In the genomic region with DNA sequence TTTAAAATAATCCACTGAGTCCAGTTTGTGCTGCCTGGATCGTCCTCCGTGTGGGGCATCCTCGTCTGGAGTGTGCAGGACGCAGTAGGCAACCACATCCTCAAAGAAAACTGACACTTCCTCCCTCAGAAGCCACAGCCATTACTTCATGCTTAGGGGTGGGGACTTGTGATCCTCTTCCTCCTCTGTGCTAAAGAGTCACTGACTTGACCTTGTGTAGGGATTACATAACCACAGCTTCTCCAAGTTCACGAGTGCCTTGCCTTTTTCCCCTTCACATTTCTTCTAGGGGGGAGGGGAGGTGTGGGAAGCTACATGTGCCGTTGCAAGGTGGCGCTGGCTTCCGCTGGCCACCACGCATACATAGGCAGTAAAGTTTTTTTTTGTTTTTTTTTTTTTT, we compare ENCODE assay signal across 11 mouse cellular contexts. TPM values are rescaled to one million over a fixed set of nuclear protein-coding genes. Genes with fewer than 3 reads are reported as not detected.
A peak's percentile ranks its signal among the peaks of the same experiment; 100 is the strongest.
DNase-seq lines count a peak whose midpoint lies in the region; ATAC-seq and TF ChIP-seq lines count a peak whose summit lies in the region.
"Had no signal": no experiment of that assay in that cellular context is flagged by ENCODE, and none has a peak within 500 bp of the region (broad histone marks: within the 10 kb centered on the region; RNA-seq: fewer than 3 reads in every experiment).

No protein-coding gene starts in this region.

- no peaks in the 10 kb centered on the region for H3K36me3 ChIP-seq in heart, adult 2 months (ENCODE audit: control insufficient read depth, insufficient read depth, low read length)
- H3K36me3 ChIP-seq in liver, adult 2 months (ENCODE audit: control insufficient read depth, insufficient read depth, low read length), result no peaks in the 10 kb centered on the region
- H3K36me3 ChIP-seq in hindbrain, embryonic 11.5 days (ENCODE audit: control insufficient read depth, insufficient read depth, low read length), result no peaks in the 10 kb centered on the region
- H3K36me3 ChIP-seq: hindbrain, embryonic 12.5 days; midbrain, embryonic 12.5 days had no signal

- no peaks in the 10 kb centered on the region for H3K4me1 ChIP-seq in heart, adult 2 months (ENCODE audit: control insufficient read depth, insufficient read depth, low read length)
- no peaks in the 10 kb centered on the region for H3K4me1 ChIP-seq in liver, adult 2 months (ENCODE audit: control insufficient read depth, insufficient read depth, low read length)
- H3K4me1 ChIP-seq in hindbrain, embryonic 11.5 days (replicated peaks; ENCODE audit: control insufficient read depth, insufficient read depth, low read length), result no peaks in the 10 kb centered on the region
- H3K4me1 ChIP-seq: hindbrain, embryonic 12.5 days; midbrain, embryonic 12.5 days had no signal

- DNase-seq in heart, adult 2 months, result peak in 1 of 2 experiments; percentile 61
- DNase-seq in heart, postnatal 4 days, result no peak
- DNase-seq in liver, adult 2 months (ENCODE audit: extremely low read depth, low read depth, low spot score), result peak; percentile 58
- peak; percentile 72 to 77 for DNase-seq in monocyte, adult 2 months (ENCODE audit: low read depth in 1 of 2, low spot score in 2 of 2)
- no peak for DNase-seq in ovary, postnatal 14 days (ENCODE audit: low spot score)
- no peak for DNase-seq in hindbrain, embryonic 11.5 days (ENCODE audit: low spot score)
- DNase-seq in embryo, embryonic 10.5 days (ENCODE audit: low spot score), result no peak
- DNase-seq: right cerebral cortex, adult 18-20 months had no signal

- 0 out of 2 replicates have a peak, but pooled peaks have one; percentile 28 for TF ChIP-seq EP300 in heart, adult 2 months (IDR thresholded peaks at IDR 0.05; ENCODE audit: insufficient read depth, low read depth, low read length)

- intact Hi-C loops in heart, adult 2 months (cut with DNase I), result no loop called here

- ATAC-seq in CD4-positive, CD25-positive, alpha-beta regulatory T cell, adult 4 months, result peak; percentile 95
- no peak for ATAC-seq in hindbrain, embryonic 11.5 days (ENCODE audit: low FRiP score)

- TF ChIP-seq CTCF in heart, adult 2 months (IDR thresholded peaks at IDR 0.05), result no peak
- no peak for TF ChIP-seq CTCF in liver, adult 2 months (IDR thresholded peaks at IDR 0.05; ENCODE audit: low read depth, low read length)

- 70% methylated on average over 9 of the region's 9 CpGs for WGBS in heart, adult 2 months
- 77% methylated on average over 9 of the region's 9 CpGs for WGBS in liver, adult 2 months
- 89% methylated on average over 9 of the region's 9 CpGs for WGBS in hindbrain, embryonic 11.5 days

- H3K4me3 ChIP-seq in heart, adult 2 months, result no peak overlapping the region
- no peak overlapping the region for H3K4me3 ChIP-seq in liver, adult 2 months (ENCODE audit: insufficient read depth, low read depth, low read length)
- H3K4me3 ChIP-seq in hindbrain, embryonic 11.5 days (ENCODE audit: low read depth, low read length), result no peak overlapping the region
- H3K4me3 ChIP-seq: hindbrain, embryonic 12.5 days; midbrain, embryonic 12.5 days had no signal

- H3K9me3 ChIP-seq in hindbrain, embryonic 11.5 days (ENCODE audit: control insufficient read depth, low read length), result no peaks in the 10 kb centered on the region
- H3K9me3 ChIP-seq: hindbrain, embryonic 12.5 days; midbrain, embryonic 12.5 days had no signal

- H3K9ac ChIP-seq in heart, adult 2 months (ENCODE audit: low read depth, low read length), result no peak overlapping the region
- H3K9ac ChIP-seq in liver, adult 2 months (ENCODE audit: low read depth, low read length), result no peak overlapping the region
- no peak overlapping the region for H3K9ac ChIP-seq in hindbrain, embryonic 11.5 days (ENCODE audit: low read depth, low read length)
- H3K9ac ChIP-seq: hindbrain, embryonic 12.5 days; midbrain, embryonic 12.5 days had no signal

- H3K4me2 ChIP-seq in hindbrain, embryonic 11.5 days (replicated peaks; ENCODE audit: low read depth, low read length), result no peak overlapping the region
- H3K4me2 ChIP-seq: hindbrain, embryonic 12.5 days; midbrain, embryonic 12.5 days had no signal

- no peaks in the 10 kb centered on the region for H3K79me2 ChIP-seq in heart, adult 2 months (replicated peaks; ENCODE audit: control insufficient read depth, insufficient read depth, low read length)
- H3K79me2 ChIP-seq in liver, adult 2 months (ENCODE audit: control insufficient read depth, insufficient read depth, low read length), result no peaks in the 10 kb centered on the region

- TF ChIP-seq POLR2A in heart, adult 2 months (IDR thresholded peaks at IDR 0.05; ENCODE audit: insufficient read depth, low read depth, low read length), result no peak
- TF ChIP-seq POLR2A in liver, adult 2 months (IDR thresholded peaks at IDR 0.05; ENCODE audit: extremely low read depth, insufficient read depth, low read length), result no peak

- H3K27ac ChIP-seq in heart, adult 2 months, result no peak overlapping the region
- no peak overlapping the region for H3K27ac ChIP-seq in liver, adult 2 months (replicated peaks; ENCODE audit: insufficient read depth, low read depth, low read length)
- no peak overlapping the region for H3K27ac ChIP-seq in hindbrain, embryonic 11.5 days (ENCODE audit: low read depth, low read length)
- H3K27ac ChIP-seq: hindbrain, embryonic 12.5 days; midbrain, embryonic 12.5 days had no signal

- H3K27me3 ChIP-seq in heart, adult 2 months (ENCODE audit: control insufficient read depth, insufficient read depth, low read length), result no peaks in the 10 kb centered on the region
- H3K27me3 ChIP-seq in liver, adult 2 months (ENCODE audit: control insufficient read depth, insufficient read depth, low read length), result no peaks in the 10 kb centered on the region
- no peaks in the 10 kb centered on the region for H3K27me3 ChIP-seq in hindbrain, embryonic 11.5 days (ENCODE audit: control insufficient read depth, insufficient read depth, low read length)
- H3K27me3 ChIP-seq: hindbrain, embryonic 12.5 days; midbrain, embryonic 12.5 days had no signal

RNA-seq across cellular contexts. Expression of gene Cdkn2aipnl, which starts 35.7 kb away (rescaled TPM):
- total RNA-seq in heart, adult 2 months (2021), result 10 to 100 TPM; 10.2 to 10.8 TPM
- 8.4 and 14.1 TPM in 2 replicates for polyA plus RNA-seq in heart, adult 2 months (2012; rRNA removed)
- 10 to 100 TPM; 25.4 to 30.7 TPM for total RNA-seq in heart, postnatal 4 days (2021)
- 100 to 1,000 TPM in 1 of 2 experiments, 10 to 100 TPM in 1; 92.5 to 116 TPM for polyA plus RNA-seq in CD4-positive, CD25-positive, alpha-beta regulatory T cell, adult 4 months (2017; shearing (Covaris generic))
- total RNA-seq in liver, adult 2 months (2014; rRNA removed), result 11.5 and 12.6 TPM in 2 replicates
- 7.5 and 9.4 TPM in 2 replicates for polyA plus RNA-seq in liver, adult 2 months (2012; rRNA removed)
- 111 and 134 TPM in 2 replicates for polyA plus RNA-seq in hindbrain, embryonic 11.5 days (2014; fragmentation: Nextera tagmentation; extraction: Ambion mirVana)

Comparison
In these comparisons a context has a peak if more than half of its experiments do, and no peak if none do; other contexts are left out.
1. DNase-seq: peak in liver, adult 2 months (single experiment) and monocyte, adult 2 months (2 of 2); none in heart, postnatal 4 days (single experiment), ovary, postnatal 14 days (single experiment), hindbrain, embryonic 11.5 days (single experiment) and embryo, embryonic 10.5 days (single experiment).